Mouse (Mus musculus) lung, adult 2 months (tissue): ENCODE measurements around the gene Ube3b.

ENCODE experiments used
- CTCF ChIP-seq: fragments of 200-500 bp; IDR thresholded peaks from 2 replicates; pipeline ENCODE4 v1.5.1; 2011; ENCODE audit warnings: mild to moderate bottlenecking, low read length, control low read depth; ENCODE audit not compliant: insufficient read depth
- POLR2A ChIP-seq: fragments of 200-500 bp; IDR thresholded peaks from 2 replicates; pipeline ENCODE4 v1.6.1; 2011; ENCODE audit warnings: low read depth, mild to moderate bottlenecking, control low read depth, low read length, borderline replicate concordance; ENCODE audit errors: extremely low read depth

GRCm38 (mm10) chr5:114462067-114463040 is 81.9 kb downstream of the Ube3b start:
- TF ChIP-seq CTCF (no peak), POLR2A (no peak)
